Mouse (Mus musculus) kidney, embryonic 16.5 days (tissue): Measurements from ENCODE around the gene Anapc2. TPM values are rescaled to one million over a fixed set of nuclear protein-coding genes. Genes with fewer than 3 reads are reported as not detected.
"Not testable (repeated sequence)": the region's sequence is repeated elsewhere in the genome, so short reads cannot be mapped to it uniquely, and the experiment has no call there.

Source experiments
- ATAC-seq: fragments of 200-750 bp; cut with Nextera tagmentation; 2 replicates; pipeline ENCODE4 v1.8.0; 2017; ENCODE audit warnings: moderate TSS enrichment; ENCODE audit not compliant: low FRiP score, low TSS enrichment
- H3K27ac ChIP-seq: fragments of 300-500 bp; sonication (generic); 2 replicates; pipeline ENCODE4 v1.5.1; 2014; ENCODE audit warnings: low read length
- H3K27me3 ChIP-seq: fragments of 300-500 bp; sonication (generic); 2 replicates; pipeline ENCODE4 v1.6.1; 2014; ENCODE audit warnings: low read length, control low read depth, mixed read lengths; ENCODE audit not compliant: insufficient read depth
- H3K36me3 ChIP-seq: fragments of 300-500 bp; sonication (generic); 2 replicates; pipeline ENCODE4 v1.6.1; 2014; ENCODE audit warnings: low read length, control low read depth, mixed read lengths; ENCODE audit not compliant: insufficient read depth
- H3K4me1 ChIP-seq: fragments of 300-500 bp; sonication (generic); 2 replicates; pipeline ENCODE4 v1.6.1; 2014; ENCODE audit warnings: low read length, control low read depth, mixed read lengths; ENCODE audit not compliant: insufficient read depth
- H3K4me2 ChIP-seq: fragments of 300-500 bp; sonication (generic); replicated peaks from 2 replicates; pipeline ENCODE4 v1.6.1; 2014; ENCODE audit warnings: low read depth, low read length
- H3K4me3 ChIP-seq: fragments of 300-500 bp; sonication (generic); 2 replicates; pipeline ENCODE4 v1.5.1; 2014; ENCODE audit warnings: mild to moderate bottlenecking, low read length
- H3K9ac ChIP-seq: fragments of 300-500 bp; sonication (generic); replicated peaks from 2 replicates; pipeline ENCODE4 v1.6.1; 2014; ENCODE audit warnings: low read length
- H3K9me3 ChIP-seq: fragments of 300-500 bp; sonication (generic); 2 replicates; pipeline ENCODE4 v1.6.1; 2016; ENCODE audit warnings: low read length, control low read depth
- WGBS: fragments of 180-500 bp; shearing (Covaris S2); extraction: QIAGEN DNeasy Blood & Tissue Kit; methylation state at CpG from one replicate; pipeline ENCODE4 v1.1.7; 2014; 5-methylcytosine and 5-hydroxymethylcytosine counted together
- polyA plus RNA-seq: library from polyadenylated mRNA; unstranded; fragments of >200 nt; fragmentation: Nextera tagmentation; extraction: Ambion mirVana; gene quantifications from 2 replicates; pipeline ENCODE4 v1.2.1, GENCODE M21; 2015

The Anapc2 gene
- polyA plus RNA-seq, 1 experiment from 2014 or later = 152 TPM

GRCm38 (mm10) chr2:25255284-25255779, 16.9 kb upstream of the Anapc2 start, which contains the start of gene Tmem203:
TSS of gene Tmem203 (plus strand) at chr2:25255439.
- Histone ChIP-seq H3K36me3 (peaks cover 18% of the 10 kb centered on the region), H3K27ac (peak within 1 kb of the TSS; percentile 76), H3K27me3 (no peaks in the 10 kb centered on the region), H3K4me3 (peak within 1 kb of the TSS; percentile 98), H3K4me2 (peak within 1 kb of the TSS; percentile 99), H3K4me1 (peaks cover 17% of the 10 kb centered on the region), H3K9ac (peak within 1 kb of the TSS; percentile 93), H3K9me3 (no peaks in the 10 kb centered on the region)
- ATAC-seq = peak; percentile 89
- 0% methylated on average over 39 of the region's 39 CpGs for WGBS

GRCm38 (mm10) chr2:25256443-25257109, 15.7 kb upstream of the Anapc2 start:
- Histone ChIP-seq H3K4me2 (peak overlapping the region; percentile 99), H3K9ac (peak overlapping the region; percentile 93), H3K4me1 (peaks cover 17% of the 10 kb centered on the region), H3K4me3 (peak overlapping the region; percentile 98)
- not testable (repeated sequence) for H3K36me3 ChIP-seq, H3K9me3 ChIP-seq, ATAC-seq, H3K27me3 ChIP-seq, H3K27ac ChIP-seq
- 53% methylated on average over 10 of the region's 12 CpGs for WGBS

DNA sequence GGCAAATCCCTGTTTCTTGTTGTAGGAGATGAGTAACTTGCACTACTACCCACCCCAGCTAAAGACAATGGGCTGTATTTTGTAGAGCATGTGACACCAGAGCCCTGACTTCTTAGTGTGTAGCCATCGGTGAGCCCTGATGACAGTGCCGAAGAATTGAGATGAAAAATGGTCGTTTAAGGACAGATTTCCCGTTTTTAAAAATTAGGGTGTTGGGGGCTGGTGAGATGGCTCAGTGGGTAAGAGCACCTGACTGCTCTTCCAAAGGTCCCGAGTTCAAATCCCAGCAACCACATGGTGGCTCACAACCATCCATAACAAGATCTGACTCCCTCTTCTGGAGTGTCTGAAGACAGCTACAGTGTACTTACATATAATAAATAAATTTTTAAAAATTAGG, 15.0 kb upstream of the Anapc2 start:
- ATAC-seq, H3K4me2 ChIP-seq: not testable (repeated sequence)
- 90% methylated on average over 5 of the region's 5 CpGs for WGBS

DNA sequence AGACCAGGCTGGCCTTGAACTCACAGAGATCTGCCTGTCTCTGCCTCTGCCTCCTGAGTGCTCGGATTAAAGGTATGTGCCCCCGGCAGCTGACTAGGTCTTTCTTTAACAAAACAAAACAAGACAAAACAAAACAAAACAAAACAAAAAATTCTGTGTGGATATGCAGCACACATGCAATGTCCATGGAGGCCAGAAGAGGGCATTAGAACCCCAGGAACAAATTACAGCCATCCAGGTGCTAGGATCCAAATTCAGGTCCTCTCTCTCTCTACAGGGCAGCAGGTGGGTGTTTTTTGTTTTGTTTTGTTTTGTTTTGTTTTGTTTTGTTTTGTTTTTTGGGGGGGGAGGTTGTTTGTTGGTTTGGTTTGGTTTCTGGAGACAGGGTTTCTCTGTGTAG, 13.4 kb upstream of the Anapc2 start:
- Histone ChIP-seq H3K27me3 (no peaks in the 10 kb centered on the region), H3K4me1 (peaks cover 22% of the 10 kb centered on the region), H3K4me3 (no peak overlapping the region), H3K36me3 (no peaks in the 10 kb centered on the region), H3K9me3 (no peaks in the 10 kb centered on the region), H3K9ac (no peak overlapping the region), H3K27ac (no peak overlapping the region), H3K4me2 (no peak overlapping the region)
- 61% methylated on average over 2 of the region's 2 CpGs for WGBS
- ATAC-seq = no peak

More for the DNA sequence above, 15.0 kb upstream of the Anapc2 start:
- H3K27me3 ChIP-seq, H3K9me3 ChIP-seq, H3K9ac ChIP-seq, H3K27ac ChIP-seq, H3K36me3 ChIP-seq, H3K4me3 ChIP-seq: not testable (repeated sequence)
- H3K4me1 ChIP-seq = peaks cover 17% of the 10 kb centered on the region

GRCm38 (mm10) chr2:25261870-25262269, 10.4 kb upstream of the Anapc2 start:
- H3K4me1 ChIP-seq = peaks cover 30% of the 10 kb centered on the region
- peak overlapping the region; percentile 70 for H3K9ac ChIP-seq
- peak overlapping the region; percentile 88 for H3K4me3 ChIP-seq
- peak overlapping the region; percentile 75 for H3K27ac ChIP-seq
- H3K4me2 ChIP-seq = peak overlapping the region; percentile 99
- H3K9me3 ChIP-seq = no peaks in the 10 kb centered on the region
- H3K27me3 ChIP-seq = no peaks in the 10 kb centered on the region
- 48% methylated on average over 12 of the region's 12 CpGs for WGBS
- no peaks in the 10 kb centered on the region for H3K36me3 ChIP-seq
- peak; percentile 39; the same call in 1 of the 2 replicates for ATAC-seq

GRCm38 (mm10) chr2:25262291-25262767, 9.9 kb upstream of the Anapc2 start, which contains the start of gene Tprn:
TSS of gene Tprn (plus strand) at chr2:25262618.
- Histone ChIP-seq H3K9me3 (no peaks in the 10 kb centered on the region), H3K4me2 (peak within 1 kb of the TSS; percentile 99), H3K4me3 (peak within 1 kb of the TSS; percentile 88), H3K27me3 (no peaks in the 10 kb centered on the region), H3K4me1 (peaks cover 34% of the 10 kb centered on the region), H3K36me3 (no peaks in the 10 kb centered on the region), H3K9ac (peak within 1 kb of the TSS; percentile 76), H3K27ac (peak within 1 kb of the TSS; percentile 75)
- peak; percentile 99 for ATAC-seq
- WGBS = under 1% methylated on average over 39 of the region's 39 CpGs

DNA sequence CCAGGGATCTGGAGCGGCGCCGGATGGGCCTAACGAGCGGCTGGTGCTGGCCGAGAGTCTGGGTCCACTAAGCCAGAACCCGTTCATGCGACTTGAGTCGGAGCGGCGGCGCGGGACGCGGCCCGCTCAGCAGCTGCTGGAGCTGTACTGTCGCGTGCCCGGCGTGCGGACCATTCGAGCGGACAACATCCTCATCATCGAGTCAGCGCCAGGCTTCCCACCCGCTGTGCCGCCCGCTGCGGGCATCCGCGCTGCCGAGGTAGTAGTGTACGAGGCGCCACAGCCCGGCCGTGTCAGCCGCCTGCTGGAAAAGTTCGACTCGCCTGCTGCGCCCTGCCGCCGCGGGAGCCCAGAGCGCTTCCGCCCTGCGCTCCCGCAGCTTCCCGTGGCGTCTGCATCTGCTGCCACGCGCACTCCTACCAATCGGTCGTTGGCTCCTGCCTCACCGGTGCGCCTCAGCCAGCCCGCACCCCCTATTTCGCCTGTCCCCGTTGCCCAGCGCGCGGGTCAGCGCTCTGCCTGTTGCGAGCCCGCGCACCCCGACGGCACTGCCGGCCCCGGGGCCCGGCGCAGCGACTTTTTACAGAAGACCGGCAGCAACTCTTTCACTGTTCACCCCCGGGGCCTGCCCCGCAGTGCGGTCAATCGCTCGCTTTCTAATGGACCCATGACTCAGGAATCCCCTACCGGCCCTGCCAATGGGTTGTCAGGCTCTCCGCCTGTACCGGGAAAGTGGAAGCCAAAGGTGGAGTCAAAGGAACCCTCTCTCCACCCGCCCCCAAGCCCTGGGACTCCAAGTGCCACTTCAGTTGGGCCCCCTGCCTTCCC, 9.3 kb upstream of the Anapc2 start:
- Histone ChIP-seq H3K27me3 (no peaks in the 10 kb centered on the region), H3K9ac (peak overlapping the region; percentile 76), H3K4me3 (peak overlapping the region; percentile 88), H3K27ac (0 out of 2 replicates have a peak overlapping the region, but pooled peaks have one; percentile 39), H3K4me1 (peaks cover 34% of the 10 kb centered on the region), H3K4me2 (peak overlapping the region; percentile 99), H3K9me3 (no peaks in the 10 kb centered on the region), H3K36me3 (no peaks in the 10 kb centered on the region)
- ATAC-seq = peak; percentile 10; the same call in 1 of the 2 replicates
- WGBS = under 1% methylated on average over 82 of the region's 82 CpGs

- ATAC-seq = no peak
- Histone ChIP-seq H3K36me3 (0 out of 2 replicates have a peak, but pooled peaks cover 2% of the 10 kb centered on the region), H3K4me3 (peak overlapping the region; percentile 88), H3K4me2 (peak overlapping the region; percentile 99), H3K4me1 (peaks cover 34% of the 10 kb centered on the region), H3K27me3 (no peaks in the 10 kb centered on the region), H3K9ac (peak overlapping the region; percentile 76), H3K27ac (no peak overlapping the region), H3K9me3 (no peaks in the 10 kb centered on the region)
- WGBS = 21% methylated on average over 12 of the region's 12 CpGs
These were observed 8.5 kb upstream of the Anapc2 start for GRCm38 (mm10) chr2:25263623-25264285.

- Histone ChIP-seq H3K27me3 (no peaks in the 10 kb centered on the region), H3K4me1 (peaks cover 34% of the 10 kb centered on the region), H3K27ac (no peak overlapping the region), H3K9me3 (no peaks in the 10 kb centered on the region), H3K9ac (peak overlapping the region; percentile 76; the same call in 1 of the 2 replicates), H3K36me3 (peaks cover 6% of the 10 kb centered on the region; the same call in 1 of the 2 replicates), H3K4me3 (peak overlapping the region; percentile 88; the same call in 1 of the 2 replicates), H3K4me2 (peak overlapping the region; percentile 99)
- no peak for ATAC-seq
- 73% methylated on average over 5 of the region's 5 CpGs for WGBS
These were observed 8.0 kb upstream of the Anapc2 start for GRCm38 (mm10) chr2:25264286-25264660.
